Mouse (Mus musculus) liver, postnatal 0 days (tissue): ENCODE data around the gene Slc22a13.

Source experiments
- CTCF ChIP-seq: sonication (generic); IDR thresholded peaks from 2 replicates; pipeline ENCODE4 v1.5.1; 2016; ENCODE audit warnings: antibody characterized with exemption, low read depth
- EP300 ChIP-seq: IDR thresholded peaks from 2 replicates; pipeline ENCODE4 v1.6.1; 2016; ENCODE audit warnings: antibody characterized with exemption, low read depth, mild to moderate bottlenecking

- no peak for TF ChIP-seq CTCF
- TF ChIP-seq EP300: no peak
Measured at GRCm38 (mm10) chr9:119247996-119248395, 39.1 kb upstream of the Slc22a13 start.
